Mouse (Mus musculus): ENCODE results near the gene Scarb1. TPM values are rescaled to one million over a fixed set of nuclear protein-coding genes. Genes with fewer than 3 reads are reported as not detected.

Gene Scarb1
- total RNA-seq, 2 experiments from 2014 or later, result 49.0 to 145 TPM

GRCm38 (mm10) chr5:125337012-125337411 lies 3.9 kb downstream of the Scarb1 start:
- peak; percentile 35 for ATAC-seq (replicated peaks; ENCODE audit: poor library complexity, severe bottlenecking)

GRCm38 (mm10) chr5:125333009-125333408 lies 7.9 kb downstream of the Scarb1 start:
- ATAC-seq (replicated peaks; ENCODE audit: poor library complexity, severe bottlenecking), result peak; percentile 57

- no peak for ATAC-seq (replicated peaks; ENCODE audit: poor library complexity, severe bottlenecking)
Observed at GRCm38 (mm10) chr5:125332333-125332732, 8.6 kb downstream of the Scarb1 start.

- ATAC-seq (replicated peaks; ENCODE audit: poor library complexity, severe bottlenecking), result no peak
Observed at GRCm38 (mm10) chr5:125331811-125332210, 9.1 kb downstream of the Scarb1 start.

GRCm38 (mm10) chr5:125331094-125331493 lies 9.8 kb downstream of the Scarb1 start:
- ATAC-seq (replicated peaks; ENCODE audit: poor library complexity, severe bottlenecking), result no peak

- ATAC-seq (replicated peaks; ENCODE audit: poor library complexity, severe bottlenecking), result no peak
Observed at GRCm38 (mm10) chr5:125330656-125331055, 10.2 kb downstream of the Scarb1 start.

GRCm38 (mm10) chr5:125330191-125330590 lies 10.7 kb downstream of the Scarb1 start:
- no peak for ATAC-seq (replicated peaks; ENCODE audit: poor library complexity, severe bottlenecking)

GRCm38 (mm10) chr5:125327596-125328385 lies 13.1 kb downstream of the Scarb1 start:
- ATAC-seq (replicated peaks; ENCODE audit: poor library complexity, severe bottlenecking), result no peak

GRCm38 (mm10) chr5:125326351-125326750 lies 14.5 kb downstream of the Scarb1 start:
- no peak for ATAC-seq (replicated peaks; ENCODE audit: poor library complexity, severe bottlenecking)

GRCm38 (mm10) chr5:125325931-125326330 lies 15.0 kb downstream of the Scarb1 start:
- ATAC-seq (replicated peaks; ENCODE audit: poor library complexity, severe bottlenecking), result no peak

GRCm38 (mm10) chr5:125325285-125325684 lies 15.6 kb downstream of the Scarb1 start:
- no peak for ATAC-seq (replicated peaks; ENCODE audit: poor library complexity, severe bottlenecking)

- no peak for ATAC-seq (replicated peaks; ENCODE audit: poor library complexity, severe bottlenecking)
Observed at GRCm38 (mm10) chr5:125323939-125324480, 16.9 kb downstream of the Scarb1 start.

GRCm38 (mm10) chr5:125323128-125323527 lies 17.8 kb downstream of the Scarb1 start:
- peak; percentile 36; the same call in 1 of the 2 replicates for ATAC-seq (replicated peaks; ENCODE audit: poor library complexity, severe bottlenecking)

GRCm38 (mm10) chr5:125321836-125322235 lies 19.1 kb downstream of the Scarb1 start:
- no peak for ATAC-seq (replicated peaks; ENCODE audit: poor library complexity, severe bottlenecking)

GRCm38 (mm10) chr5:125319057-125319800 lies 21.7 kb downstream of the Scarb1 start:
- no peak for ATAC-seq (replicated peaks; ENCODE audit: poor library complexity, severe bottlenecking)

GRCm38 (mm10) chr5:125317953-125318352 lies 22.9 kb downstream of the Scarb1 start:
- no peak for ATAC-seq (replicated peaks; ENCODE audit: poor library complexity, severe bottlenecking)

GRCm38 (mm10) chr5:125317296-125317695 lies 23.6 kb downstream of the Scarb1 start:
- no peak for ATAC-seq (replicated peaks; ENCODE audit: poor library complexity, severe bottlenecking)

GRCm38 (mm10) chr5:125316771-125317170 lies 24.1 kb downstream of the Scarb1 start:
- ATAC-seq (replicated peaks; ENCODE audit: poor library complexity, severe bottlenecking), result no peak

- ATAC-seq (replicated peaks; ENCODE audit: poor library complexity, severe bottlenecking), result no peak
Observed at GRCm38 (mm10) chr5:125315110-125315509, 25.8 kb downstream of the Scarb1 start.

- peak; percentile 31; the same call in 1 of the 2 replicates for ATAC-seq (replicated peaks; ENCODE audit: poor library complexity, severe bottlenecking)
Observed at GRCm38 (mm10) chr5:125313991-125314390, 26.9 kb downstream of the Scarb1 start.

GRCm38 (mm10) chr5:125312970-125313597 lies 27.8 kb downstream of the Scarb1 start:
- peak; percentile 77 for ATAC-seq (replicated peaks; ENCODE audit: poor library complexity, severe bottlenecking)
